Mouse (Mus musculus): ENCODE data around the gene Poc1b.

DNA sequence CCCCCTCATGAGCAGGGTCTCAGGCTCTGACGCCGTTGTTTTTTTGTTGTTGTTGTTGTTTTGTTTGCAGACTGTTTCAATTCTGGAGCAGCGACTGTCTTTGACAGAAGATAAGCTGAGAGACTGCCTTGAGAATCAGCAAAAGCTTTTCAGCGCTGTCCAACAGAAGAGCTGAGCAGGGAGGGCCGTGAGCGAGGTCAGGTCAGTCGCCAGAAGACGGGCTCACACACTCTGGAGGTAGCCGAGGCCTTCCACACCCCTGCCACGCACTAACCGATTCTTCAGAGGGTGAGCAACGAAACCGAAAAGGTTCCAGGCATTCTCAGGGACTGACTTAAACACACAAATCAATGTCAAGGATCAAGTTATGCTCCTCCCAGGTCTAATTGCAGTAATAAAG lies 89.7 kb downstream of the Poc1b start:
- TF ChIP-seq CTCF (IDR thresholded peaks at IDR 0.05; ENCODE audit: borderline replicate concordance, control insufficient read depth, extremely low read depth, insufficient read depth, low read length, poor library complexity), result no peak
- TF ChIP-seq POLR2A (IDR thresholded peaks at IDR 0.05; ENCODE audit: control insufficient read depth, extremely low read depth, insufficient read depth, low read length, poor library complexity), result no peak

All from thymus, adult 2 months (tissue).